Mouse (Mus musculus) E14TG2a.4 (cell line): Measurements from ENCODE around the gene Spata7.

ENCODE experiments used
- CTCF ChIP-seq: conservative IDR thresholded peaks from 2 replicates; pipeline ENCODE4 v1.5.1; 2014; ENCODE audit warnings: low read length
- NANOG ChIP-seq: IDR thresholded peaks from 2 replicates; pipeline ENCODE4 v1.6.1; 2014; ENCODE audit warnings: borderline replicate concordance, low read length, mixed read lengths

DNA sequence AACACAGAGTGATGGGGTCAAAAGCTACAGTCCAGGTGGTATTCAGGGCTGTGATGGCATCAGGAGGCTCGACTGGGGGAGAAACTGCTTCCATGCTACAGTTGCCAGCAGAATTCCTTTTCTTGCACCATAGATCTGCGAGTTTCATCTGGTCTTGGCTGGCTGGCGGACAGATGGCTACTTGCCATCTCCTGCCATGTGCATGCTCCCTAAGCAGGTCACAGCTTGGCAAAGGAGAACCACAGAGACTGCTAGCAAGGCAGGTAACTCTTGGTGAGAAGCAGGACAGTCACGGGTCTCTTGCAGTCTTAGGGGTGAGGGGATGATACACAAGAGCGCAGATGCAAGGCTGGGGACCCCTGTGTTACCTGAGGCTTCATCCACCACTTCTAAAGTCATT lies 41.9 kb downstream of the Spata7 start:
- no peak for TF ChIP-seq CTCF
- TF ChIP-seq NANOG, result no peak
